ENCODE assay signal across 8 mouse cellular contexts in the genomic region with DNA sequence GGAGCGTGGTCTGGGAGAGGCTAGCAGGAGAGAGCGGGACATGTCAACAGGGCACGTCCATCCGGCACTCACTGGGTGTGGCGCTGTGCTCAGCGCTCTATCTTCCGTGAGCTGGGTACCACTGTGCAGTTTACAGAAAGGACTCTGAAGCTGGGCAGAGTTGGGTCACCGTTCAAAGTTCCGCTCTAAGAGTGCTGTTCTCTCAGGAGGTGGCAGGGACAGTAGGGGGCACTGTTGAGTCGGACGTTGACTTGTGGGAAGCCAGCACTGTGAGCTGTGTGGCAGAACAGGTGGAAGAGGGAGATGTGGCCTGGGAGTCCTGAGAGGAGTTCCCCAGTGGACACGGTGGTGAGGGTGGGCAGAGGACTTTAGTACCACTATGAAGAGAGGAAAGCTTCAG.
A peak's percentile ranks its signal among the peaks of the same experiment; 100 is the strongest.
DNase-seq lines count a peak whose midpoint lies in the region; ATAC-seq lines count a peak whose summit lies in the region.

No protein-coding gene starts in this region.

- no peaks in the 10 kb centered on the region for H3K27me3 ChIP-seq in hindbrain, embryonic 14.5 days (ENCODE audit: control insufficient read depth, insufficient read depth, low read length)

- H3K27ac ChIP-seq in hindbrain, embryonic 14.5 days, result no peak overlapping the region

- peaks cover 16% of the 10 kb centered on the region; the same call in 1 of the 2 replicates for H3K36me3 ChIP-seq in hindbrain, embryonic 14.5 days (replicated peaks; ENCODE audit: control insufficient read depth, insufficient read depth)

- H3K4me3 ChIP-seq in hindbrain, embryonic 14.5 days (replicated peaks; ENCODE audit: low read length), result no peak overlapping the region

- ATAC-seq in frontal cortex, adult (ENCODE audit: low TSS enrichment), result peak; percentile 62
- ATAC-seq in hindbrain, embryonic 14.5 days (ENCODE audit: low FRiP score), result peak; percentile 59; the same call in 1 of the 2 replicates
- ATAC-seq in megakaryocyte, adult 5-6 weeks (ENCODE audit: poor library complexity, severe bottlenecking), result peak; percentile 94

- 39% methylated on average over 12 of the region's 12 CpGs for WGBS in hindbrain, embryonic 14.5 days

- H3K9ac ChIP-seq in hindbrain, embryonic 14.5 days, result no peak overlapping the region

- peak; percentile 60 for DNase-seq in MN1 (ENCODE audit: low spot score)
- peak; percentile 71 for DNase-seq in cerebellum, adult 11-12 months
- DNase-seq in hindbrain, embryonic 14.5 days (ENCODE audit: low spot score), result peak; percentile 84
- peak; percentile 81 to 83 for DNase-seq in layer of hippocampus, postnatal 36 days
- DNase-seq in right cerebral cortex, adult 2 months (ENCODE audit: low spot score in 2 of 2), result peak; percentile 89 to 92
- DNase-seq in urinary bladder, postnatal 10 days (ENCODE audit: low spot score), result peak; percentile 74

- H3K9me3 ChIP-seq in hindbrain, embryonic 14.5 days (ENCODE audit: control insufficient read depth, low read length), result no peaks in the 10 kb centered on the region

- no peaks in the 10 kb centered on the region for H3K4me1 ChIP-seq in hindbrain, embryonic 14.5 days (replicated peaks; ENCODE audit: control insufficient read depth, insufficient read depth, low read length)

- H3K4me2 ChIP-seq in hindbrain, embryonic 14.5 days (replicated peaks), result no peak overlapping the region
